Mouse (Mus musculus) bone marrow macrophage, adult 2 months (primary cell): ENCODE data around the gene Ccdc9b.

ENCODE experiments used
- CTCF ChIP-seq: IDR thresholded peaks from 2 replicates; pipeline ENCODE4 v1.5.1; 2012; ENCODE audit warnings: low read depth, mild to moderate bottlenecking, low read length, moderate library complexity
- POLR2A ChIP-seq: IDR thresholded peaks from 2 replicates; pipeline ENCODE4 v1.6.1; 2012; ENCODE audit warnings: mild to moderate bottlenecking, low read depth, low read length, borderline replicate concordance

GRCm38 (mm10) chr2:118761358-118761757, 1.1 kb downstream of the Ccdc9b start:
- TF ChIP-seq POLR2A, result no peak
- no peak for TF ChIP-seq CTCF
